ENCODE assay signal across 20 mouse cellular contexts in the genomic region with DNA sequence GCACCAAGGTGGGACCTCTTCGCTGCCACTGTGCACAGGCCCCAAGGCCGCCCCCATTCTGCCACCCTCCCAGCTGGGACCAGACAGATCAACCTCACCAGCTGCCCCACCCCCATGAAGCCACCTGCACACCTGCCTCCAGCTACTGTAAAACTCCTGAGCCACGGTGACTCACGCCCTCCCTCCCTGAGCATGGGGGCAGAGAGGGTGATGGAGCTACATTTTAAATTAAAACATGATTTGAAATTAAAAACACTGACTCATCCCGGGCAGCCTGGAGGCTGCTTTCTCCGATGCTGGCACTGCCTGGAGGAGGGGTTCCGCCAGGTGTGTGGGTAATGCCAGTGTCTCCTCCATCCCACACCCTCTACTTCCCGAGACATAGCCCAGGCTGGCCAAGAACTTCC.
DNase-seq lines count a peak whose midpoint lies in the region.
"Had no signal": no experiment of that assay in that cellular context is flagged by ENCODE, and none has a peak within 500 bp of the region (broad histone marks: within the 10 kb centered on the region; RNA-seq: fewer than 3 reads in every experiment).

No protein-coding gene starts in this region.

- peak; percentile 66 to 85 for DNase-seq in frontal cortex, adult 2 months (ENCODE audit: extremely low spot score in 1 of 2, low spot score in 1 of 2)
- DNase-seq in frontal cortex, postnatal 14 days (ENCODE audit: low spot score in 2 of 2): no peak
- peak; percentile 72 to 80 for DNase-seq in left cerebral cortex, adult 18-20 months (ENCODE audit: low spot score in 2 of 2)
- no peak for DNase-seq in left cerebral cortex, postnatal 4 days
- peak; percentile 73 to 84 for DNase-seq in left cerebral cortex, adult 9 months (ENCODE audit: low spot score in 2 of 2)
- peak; percentile 62 for DNase-seq in thymus, postnatal 0 days (ENCODE audit: low spot score)
- no peak for DNase-seq in adrenal gland, adult (ENCODE audit: inconsistent age in 2 of 2, low spot score in 1 of 2)
- no peak for DNase-seq in ovary, adult 18-20 months (ENCODE audit: low spot score)
- DNase-seq: adrenal gland, postnatal 25 days; cerebellum, adult 18-20 months; cerebellum, postnatal 25 days; forebrain, postnatal 0 days; gastrocnemius, postnatal 10 days; heart, adult 18-20 months; heart, postnatal 36 days; kidney, adult 18-20 months; kidney, postnatal 10 days; layer of hippocampus, postnatal 36 days; liver; lung, postnatal 10 days had no signal

- intact Hi-C loops in left cerebral cortex, postnatal 4 days (cut with DNase I): no loop called here

Comparison
In these comparisons a context has a peak if more than half of its experiments do, and no peak if none do; other contexts are left out.
1. DNase-seq: peak in frontal cortex, adult 2 months (2 of 2), left cerebral cortex, adult 18-20 months (2 of 2), left cerebral cortex, adult 9 months (2 of 2) and thymus, postnatal 0 days (single experiment); none in frontal cortex, postnatal 14 days (0 of 2), left cerebral cortex, postnatal 4 days (single experiment), adrenal gland, adult (0 of 2) and ovary, adult 18-20 months (single experiment).